Mouse (Mus musculus): ENCODE data around the gene Klk6. TPM values are rescaled to one million over a fixed set of nuclear protein-coding genes. Genes with fewer than 3 reads are reported as not detected.

Klk6 gene
- polyA plus RNA-seq, 1 experiment: 1.1 TPM

- Histone ChIP-seq H3K79me2 (ENCODE audit: control insufficient read depth, insufficient read depth) (no peaks in the 10 kb centered on the region), H3ac (ENCODE audit: control insufficient read depth, insufficient read length, low read depth) (no peak overlapping the region), H3K79me3 (ENCODE audit: low read depth) (no peaks in the 10 kb centered on the region), H3K4me3 (ENCODE audit: insufficient read depth, poor library complexity, severe bottlenecking) (no peak overlapping the region), H3K27me3 (ENCODE audit: control insufficient read depth, insufficient read depth, insufficient read length) (peaks cover 14% of the 10 kb centered on the region), H3K36me3 (ENCODE audit: control insufficient read depth, insufficient read depth) (no peaks in the 10 kb centered on the region)
- TF ChIP-seq CTCF (IDR thresholded peaks at IDR 0.05; ENCODE audit: control insufficient read depth, insufficient read depth, insufficient read length) (no peak), MYOG (IDR thresholded peaks at IDR 0.05; ENCODE audit: control insufficient read depth, extremely low read depth, insufficient read length) (no peak), FOSL1 (IDR thresholded peaks at IDR 0.05; ENCODE audit: insufficient read depth, low read length, poor library complexity, severe bottlenecking) (no peak), USF1 (IDR thresholded peaks at IDR 0.05; ENCODE audit: low read depth) (no peak), CEBPB (IDR thresholded peaks at IDR 0.05; ENCODE audit: low read depth) (no peak), MAX (IDR thresholded peaks at IDR 0.05) (no peak), MYOD1 (IDR thresholded peaks at IDR 0.05; ENCODE audit: control insufficient read depth, insufficient read length, low read depth) (no peak)
These were observed 2.7 kb upstream of the Klk6 start for GRCm38 (mm10) chr7:43821581-43821980.

GRCm38 (mm10) chr7:43826056-43826455, 1.8 kb downstream of the Klk6 start:
- no peaks in the 10 kb centered on the region for H3K36me3 ChIP-seq (ENCODE audit: control insufficient read depth, insufficient read depth)
- no peak overlapping the region for H3K4me3 ChIP-seq (ENCODE audit: insufficient read depth, poor library complexity, severe bottlenecking)
- TF ChIP-seq CTCF (IDR thresholded peaks at IDR 0.05; ENCODE audit: control insufficient read depth, insufficient read depth, insufficient read length): no peak
- no peak for TF ChIP-seq MYOG (IDR thresholded peaks at IDR 0.05; ENCODE audit: control insufficient read depth, extremely low read depth, insufficient read length)
- TF ChIP-seq CEBPB (IDR thresholded peaks at IDR 0.05; ENCODE audit: low read depth): no peak
- no peak for TF ChIP-seq MAX (IDR thresholded peaks at IDR 0.05)
- no peak for TF ChIP-seq FOSL1 (IDR thresholded peaks at IDR 0.05; ENCODE audit: insufficient read depth, low read length, poor library complexity, severe bottlenecking)
- TF ChIP-seq MYOD1 (IDR thresholded peaks at IDR 0.05; ENCODE audit: control insufficient read depth, insufficient read length, low read depth): no peak
- no peak for TF ChIP-seq USF1 (IDR thresholded peaks at IDR 0.05; ENCODE audit: low read depth)
- H3K79me3 ChIP-seq (ENCODE audit: low read depth): no peaks in the 10 kb centered on the region
- peaks cover 26% of the 10 kb centered on the region for H3K27me3 ChIP-seq (ENCODE audit: control insufficient read depth, insufficient read depth, insufficient read length)
- no peak overlapping the region for H3ac ChIP-seq (ENCODE audit: control insufficient read depth, insufficient read length, low read depth)
- H3K79me2 ChIP-seq (ENCODE audit: control insufficient read depth, insufficient read depth): no peaks in the 10 kb centered on the region

- Histone ChIP-seq H3K36me3 (ENCODE audit: control insufficient read depth, insufficient read depth) (no peaks in the 10 kb centered on the region), H3K4me3 (ENCODE audit: insufficient read depth, poor library complexity, severe bottlenecking) (no peak overlapping the region), H3K27me3 (ENCODE audit: control insufficient read depth, insufficient read depth, insufficient read length) (peaks cover 26% of the 10 kb centered on the region), H3K79me2 (ENCODE audit: control insufficient read depth, insufficient read depth) (no peaks in the 10 kb centered on the region), H3ac (ENCODE audit: control insufficient read depth, insufficient read length, low read depth) (no peak overlapping the region), H3K79me3 (ENCODE audit: low read depth) (no peaks in the 10 kb centered on the region)
- no peak for TF ChIP-seq MYOD1 (IDR thresholded peaks at IDR 0.05; ENCODE audit: control insufficient read depth, insufficient read length, low read depth)
- TF ChIP-seq MAX (IDR thresholded peaks at IDR 0.05): no peak
- TF ChIP-seq CTCF (IDR thresholded peaks at IDR 0.05; ENCODE audit: control insufficient read depth, insufficient read depth, insufficient read length): no peak
- TF ChIP-seq MYOG (IDR thresholded peaks at IDR 0.05; ENCODE audit: control insufficient read depth, extremely low read depth, insufficient read length): no peak
- no peak for TF ChIP-seq USF1 (IDR thresholded peaks at IDR 0.05; ENCODE audit: low read depth)
- no peak for TF ChIP-seq FOSL1 (IDR thresholded peaks at IDR 0.05; ENCODE audit: insufficient read depth, low read length, poor library complexity, severe bottlenecking)
- TF ChIP-seq CEBPB (IDR thresholded peaks at IDR 0.05; ENCODE audit: low read depth): no peak
These were observed 3.4 kb downstream of the Klk6 start for GRCm38 (mm10) chr7:43827706-43828105.

GRCm38 (mm10) chr7:43829006-43829405, 4.7 kb downstream of the Klk6 start:
- Histone ChIP-seq H3K79me2 (ENCODE audit: control insufficient read depth, insufficient read depth) (no peaks in the 10 kb centered on the region), H3K4me3 (ENCODE audit: insufficient read depth, poor library complexity, severe bottlenecking) (no peak overlapping the region), H3ac (ENCODE audit: control insufficient read depth, insufficient read length, low read depth) (no peak overlapping the region), H3K27me3 (ENCODE audit: control insufficient read depth, insufficient read depth, insufficient read length) (peaks cover 22% of the 10 kb centered on the region), H3K36me3 (ENCODE audit: control insufficient read depth, insufficient read depth) (no peaks in the 10 kb centered on the region), H3K79me3 (ENCODE audit: low read depth) (no peaks in the 10 kb centered on the region)
- TF ChIP-seq MYOD1 (IDR thresholded peaks at IDR 0.05; ENCODE audit: control insufficient read depth, insufficient read length, low read depth) (no peak), MAX (IDR thresholded peaks at IDR 0.05) (no peak), CTCF (IDR thresholded peaks at IDR 0.05; ENCODE audit: control insufficient read depth, insufficient read depth, insufficient read length) (no peak), USF1 (IDR thresholded peaks at IDR 0.05; ENCODE audit: low read depth) (no peak), MYOG (IDR thresholded peaks at IDR 0.05; ENCODE audit: control insufficient read depth, extremely low read depth, insufficient read length) (no peak), CEBPB (IDR thresholded peaks at IDR 0.05; ENCODE audit: low read depth) (no peak), FOSL1 (IDR thresholded peaks at IDR 0.05; ENCODE audit: insufficient read depth, low read length, poor library complexity, severe bottlenecking) (no peak)

- H3K4me3 ChIP-seq (ENCODE audit: insufficient read depth, poor library complexity, severe bottlenecking): no peak within 1 kb of the TSS
- no peaks in the 10 kb centered on the region for H3K27me3 ChIP-seq (ENCODE audit: control insufficient read depth, insufficient read depth, insufficient read length)
- no peaks in the 10 kb centered on the region for H3K79me2 ChIP-seq (ENCODE audit: control insufficient read depth, insufficient read depth)
- H3K36me3 ChIP-seq (ENCODE audit: control insufficient read depth, insufficient read depth): no peaks in the 10 kb centered on the region
- TF ChIP-seq FOSL1 (IDR thresholded peaks at IDR 0.05; ENCODE audit: insufficient read depth, low read length, poor library complexity, severe bottlenecking) (no peak), CTCF (IDR thresholded peaks at IDR 0.05; ENCODE audit: control insufficient read depth, insufficient read depth, insufficient read length) (no peak), MYOG (IDR thresholded peaks at IDR 0.05; ENCODE audit: control insufficient read depth, extremely low read depth, insufficient read length) (no peak), USF1 (IDR thresholded peaks at IDR 0.05; ENCODE audit: low read depth) (no peak), CEBPB (IDR thresholded peaks at IDR 0.05; ENCODE audit: low read depth) (no peak), MYOD1 (IDR thresholded peaks at IDR 0.05; ENCODE audit: control insufficient read depth, insufficient read length, low read depth) (no peak), MAX (IDR thresholded peaks at IDR 0.05) (no peak)
- no peaks in the 10 kb centered on the region for H3K79me3 ChIP-seq (ENCODE audit: low read depth)
- no peak within 1 kb of the TSS for H3ac ChIP-seq (ENCODE audit: control insufficient read depth, insufficient read length, low read depth)
These were observed 17.4 kb downstream of the Klk6 start, which contains the start of gene Klk5 for GRCm38 (mm10) chr7:43841701-43842100. Gene Klk5 (plus strand): TSS chr7:43841971.

- Histone ChIP-seq H3K27me3 (ENCODE audit: control insufficient read depth, insufficient read depth, insufficient read length) (no peaks in the 10 kb centered on the region), H3K36me3 (ENCODE audit: control insufficient read depth, insufficient read depth) (no peaks in the 10 kb centered on the region), H3K4me3 (ENCODE audit: insufficient read depth, poor library complexity, severe bottlenecking) (no peak overlapping the region), H3K79me2 (ENCODE audit: control insufficient read depth, insufficient read depth) (no peaks in the 10 kb centered on the region), H3K79me3 (ENCODE audit: low read depth) (no peaks in the 10 kb centered on the region), H3ac (ENCODE audit: control insufficient read depth, insufficient read length, low read depth) (no peak overlapping the region)
- no peak for TF ChIP-seq MAX (IDR thresholded peaks at IDR 0.05)
- no peak for TF ChIP-seq FOSL1 (IDR thresholded peaks at IDR 0.05; ENCODE audit: insufficient read depth, low read length, poor library complexity, severe bottlenecking)
- no peak for TF ChIP-seq MYOG (IDR thresholded peaks at IDR 0.05; ENCODE audit: control insufficient read depth, extremely low read depth, insufficient read length)
- TF ChIP-seq CEBPB (IDR thresholded peaks at IDR 0.05; ENCODE audit: low read depth): no peak
- no peak for TF ChIP-seq USF1 (IDR thresholded peaks at IDR 0.05; ENCODE audit: low read depth)
- TF ChIP-seq CTCF (IDR thresholded peaks at IDR 0.05; ENCODE audit: control insufficient read depth, insufficient read depth, insufficient read length): no peak
- no peak for TF ChIP-seq MYOD1 (IDR thresholded peaks at IDR 0.05; ENCODE audit: control insufficient read depth, insufficient read length, low read depth)
These were observed 19.5 kb downstream of the Klk6 start for GRCm38 (mm10) chr7:43843801-43844200.

Data from C2C12 (cell line).